Mouse (Mus musculus) ES-E14 (cell line): Measurements from ENCODE around the gene Tmbim4.

ENCODE experiments used
- CHD2 ChIP-seq: IDR thresholded peaks from 2 replicates; pipeline ENCODE4 v1.6.1; 2014; ENCODE audit warnings: mild to moderate bottlenecking, low read depth, low read length, inconsistent platforms
- HCFC1 ChIP-seq: IDR thresholded peaks from 2 replicates; pipeline ENCODE4 v1.6.1; 2012; ENCODE audit warnings: low read length, inconsistent platforms, borderline replicate concordance; ENCODE audit not compliant: insufficient read depth
- MAFK ChIP-seq: IDR thresholded peaks from 2 replicates; pipeline ENCODE4 v1.6.1; 2014; ENCODE audit warnings: mild to moderate bottlenecking, low read depth, low read length, inconsistent platforms; ENCODE audit not compliant: insufficient read depth
- ZC3H11A ChIP-seq: IDR thresholded peaks from 2 replicates; pipeline ENCODE4 v1.6.1; 2012; ENCODE audit warnings: low read depth, mild to moderate bottlenecking, inconsistent platforms, low read length, borderline replicate concordance
- ZNF384 ChIP-seq: IDR thresholded peaks from 2 replicates; pipeline ENCODE4 v1.6.1; 2012; ENCODE audit warnings: low read depth, low read length, inconsistent platforms

DNA sequence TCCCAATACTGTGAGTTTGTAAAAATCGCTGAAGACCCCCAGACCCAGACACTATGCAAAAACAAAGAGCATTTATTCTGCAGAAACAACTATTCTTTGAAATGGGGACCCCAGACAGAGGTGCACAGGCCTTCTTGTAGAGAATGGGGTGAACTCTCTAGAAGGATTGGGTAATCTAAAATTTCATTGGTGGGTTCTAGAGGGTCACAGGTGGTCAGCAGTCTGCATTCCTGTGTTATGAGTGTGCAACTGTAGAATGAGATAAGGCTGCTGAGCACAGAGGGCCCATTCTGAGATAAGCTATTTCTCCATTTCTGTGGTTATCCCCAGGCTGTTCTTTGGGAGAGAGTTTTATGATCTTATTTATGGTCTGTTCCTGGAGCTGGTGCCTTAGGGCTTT is 33.3 kb upstream of the Tmbim4 start:
- TF ChIP-seq ZNF384 (no peak), MAFK (no peak), HCFC1 (no peak), CHD2 (no peak), ZC3H11A (no peak)
